Mouse (Mus musculus): ENCODE data around the gene Cenpf. TPM values are rescaled to one million over a fixed set of nuclear protein-coding genes. Genes with fewer than 3 reads are reported as not detected.

Gene Cenpf
- total RNA-seq, 1 experiment from 2014 or later, result 0.23 TPM

- no peak for ATAC-seq (ENCODE audit: extremely low read depth, insufficient number of reproducible peaks, low FRiP score, poor library complexity, severe bottlenecking)
These were observed 42.5 kb downstream of the Cenpf start for GRCm38 (mm10) chr1:189645371-189645770.

- no peak for ATAC-seq (ENCODE audit: extremely low read depth, insufficient number of reproducible peaks, low FRiP score, poor library complexity, severe bottlenecking)
These were observed 43.1 kb downstream of the Cenpf start for GRCm38 (mm10) chr1:189644700-189645345.

GRCm38 (mm10) chr1:189639581-189639980, 48.3 kb downstream of the Cenpf start:
- no peak for ATAC-seq (ENCODE audit: extremely low read depth, insufficient number of reproducible peaks, low FRiP score, poor library complexity, severe bottlenecking)

GRCm38 (mm10) chr1:189633791-189634190, 54.1 kb downstream of the Cenpf start:
- no peak for ATAC-seq (ENCODE audit: extremely low read depth, insufficient number of reproducible peaks, low FRiP score, poor library complexity, severe bottlenecking)

- no peak for ATAC-seq (ENCODE audit: extremely low read depth, insufficient number of reproducible peaks, low FRiP score, poor library complexity, severe bottlenecking)
These were observed 55.8 kb downstream of the Cenpf start for GRCm38 (mm10) chr1:189631906-189632675.

- ATAC-seq (ENCODE audit: extremely low read depth, insufficient number of reproducible peaks, low FRiP score, poor library complexity, severe bottlenecking), result no peak
These were observed 57.9 kb downstream of the Cenpf start for GRCm38 (mm10) chr1:189630026-189630425.

GRCm38 (mm10) chr1:189627976-189628768, 59.7 kb downstream of the Cenpf start:
- ATAC-seq (ENCODE audit: extremely low read depth, insufficient number of reproducible peaks, low FRiP score, poor library complexity, severe bottlenecking), result peak; percentile 58; the same call in 1 of the 2 replicates

GRCm38 (mm10) chr1:189624756-189625155, 63.1 kb downstream of the Cenpf start:
- no peak for ATAC-seq (ENCODE audit: extremely low read depth, insufficient number of reproducible peaks, low FRiP score, poor library complexity, severe bottlenecking)

GRCm38 (mm10) chr1:189618970-189619740, 68.7 kb downstream of the Cenpf start:
- no peak for ATAC-seq (ENCODE audit: extremely low read depth, insufficient number of reproducible peaks, low FRiP score, poor library complexity, severe bottlenecking)

GRCm38 (mm10) chr1:189617381-189617780, 70.5 kb downstream of the Cenpf start:
- no peak for ATAC-seq (ENCODE audit: extremely low read depth, insufficient number of reproducible peaks, low FRiP score, poor library complexity, severe bottlenecking)

- ATAC-seq (ENCODE audit: extremely low read depth, insufficient number of reproducible peaks, low FRiP score, poor library complexity, severe bottlenecking), result no peak
These were observed 72.6 kb downstream of the Cenpf start for GRCm38 (mm10) chr1:189615246-189615645.

GRCm38 (mm10) chr1:189613076-189613475, 74.8 kb downstream of the Cenpf start:
- ATAC-seq (ENCODE audit: extremely low read depth, insufficient number of reproducible peaks, low FRiP score, poor library complexity, severe bottlenecking), result no peak

GRCm38 (mm10) chr1:189611775-189612174, 76.1 kb downstream of the Cenpf start:
- ATAC-seq (ENCODE audit: extremely low read depth, insufficient number of reproducible peaks, low FRiP score, poor library complexity, severe bottlenecking), result no peak

GRCm38 (mm10) chr1:189608640-189609039, 79.2 kb downstream of the Cenpf start:
- peak; percentile 62; the same call in 1 of the 2 replicates for ATAC-seq (ENCODE audit: extremely low read depth, insufficient number of reproducible peaks, low FRiP score, poor library complexity, severe bottlenecking)

- peak; percentile 34; the same call in 1 of the 2 replicates for ATAC-seq (ENCODE audit: extremely low read depth, insufficient number of reproducible peaks, low FRiP score, poor library complexity, severe bottlenecking)
These were observed 79.8 kb downstream of the Cenpf start for GRCm38 (mm10) chr1:189608039-189608438.

- peak; percentile 59 for ATAC-seq (ENCODE audit: extremely low read depth, insufficient number of reproducible peaks, low FRiP score, poor library complexity, severe bottlenecking)
These were observed 82.2 kb downstream of the Cenpf start for GRCm38 (mm10) chr1:189605598-189606126.

- no peak for ATAC-seq (ENCODE audit: extremely low read depth, insufficient number of reproducible peaks, low FRiP score, poor library complexity, severe bottlenecking)
These were observed 90.8 kb downstream of the Cenpf start for GRCm38 (mm10) chr1:189597096-189597495.

Measured in neutrophil, adult 5-6 weeks (primary cell).